Mouse (Mus musculus) stomach, postnatal 0 days (tissue): ENCODE measurements at regions not wholly inside any gene's neighbourhood (a gene's known extent, or its start where the extent isn't known, plus 50 kb on each side); places are given as distances from the start of the nearest gene placed in this dataset.

ENCODE experiments used
- CTCF ChIP-seq: IDR thresholded peaks from 2 replicates; pipeline ENCODE4 v1.5.1; 2016; ENCODE audit warnings: antibody characterized with exemption, low read depth, mild to moderate bottlenecking, moderate library complexity
- EP300 ChIP-seq: optimal IDR thresholded peaks from 2 replicates; pipeline ENCODE3; 2016; ENCODE audit warnings: antibody characterized with exemption

DNA sequence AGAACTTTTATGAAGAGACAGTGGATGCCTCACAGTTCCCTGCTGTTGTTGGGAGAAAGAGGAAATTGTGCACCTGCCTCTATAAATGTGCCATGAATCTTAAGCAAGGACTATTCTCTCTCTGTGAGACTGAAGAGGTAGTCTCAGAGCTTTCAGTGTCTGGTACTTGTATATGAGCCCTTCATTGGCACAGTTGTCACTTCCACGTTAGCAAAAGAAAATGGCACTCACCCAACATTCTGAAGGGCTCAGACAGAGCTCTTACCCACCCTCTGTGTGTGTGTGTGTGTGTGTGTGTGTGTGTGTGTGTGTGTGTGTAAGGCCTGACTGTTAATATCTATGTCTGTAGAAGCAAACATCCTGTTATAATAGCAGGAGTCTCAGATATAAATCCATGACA, 75.6 kb upstream of the Lhfpl3 start:
- TF ChIP-seq CTCF (no peak), EP300 (no peak)
